Mouse (Mus musculus) bone marrow macrophage, adult 2 months (primary cell): ENCODE measurements around the gene Fndc3b.

Experiments
- CTCF ChIP-seq: IDR thresholded peaks from 2 replicates; pipeline ENCODE4 v1.5.1; 2012; ENCODE audit warnings: low read depth, mild to moderate bottlenecking, low read length, moderate library complexity
- POLR2A ChIP-seq: IDR thresholded peaks from 2 replicates; pipeline ENCODE4 v1.6.1; 2012; ENCODE audit warnings: mild to moderate bottlenecking, low read depth, low read length, borderline replicate concordance

DNA sequence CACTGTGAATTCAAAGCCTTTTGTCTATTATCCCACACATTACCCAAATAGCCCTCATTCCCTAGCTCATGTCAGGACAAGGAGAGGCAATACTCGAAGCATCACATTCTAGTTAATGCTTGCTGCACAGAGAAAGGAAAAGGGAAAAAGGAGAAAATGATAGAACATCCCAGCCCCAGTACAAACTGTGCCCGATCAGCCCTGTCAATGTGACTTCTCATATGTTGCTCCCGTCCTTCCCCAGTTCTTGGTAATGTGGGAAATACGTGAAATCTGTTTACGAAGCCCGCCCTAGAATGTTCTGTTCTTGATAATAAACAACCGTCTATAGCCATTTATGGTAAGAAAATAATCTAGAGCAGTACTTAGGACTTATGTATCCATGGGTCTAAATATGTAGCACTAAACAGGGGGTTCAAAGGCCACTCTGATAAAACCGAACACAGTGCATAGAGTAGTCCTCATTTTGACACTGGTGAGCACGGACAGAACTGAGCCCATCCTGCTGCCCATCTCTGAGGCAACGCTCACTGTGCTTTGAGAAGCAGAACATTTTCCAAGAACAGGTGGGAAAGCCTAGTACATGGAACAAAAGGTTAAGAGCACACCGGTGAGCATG lies 286.9 kb downstream of the Fndc3b start:
- no peak for TF ChIP-seq POLR2A
- no peak for TF ChIP-seq CTCF
